In the genomic region with DNA sequence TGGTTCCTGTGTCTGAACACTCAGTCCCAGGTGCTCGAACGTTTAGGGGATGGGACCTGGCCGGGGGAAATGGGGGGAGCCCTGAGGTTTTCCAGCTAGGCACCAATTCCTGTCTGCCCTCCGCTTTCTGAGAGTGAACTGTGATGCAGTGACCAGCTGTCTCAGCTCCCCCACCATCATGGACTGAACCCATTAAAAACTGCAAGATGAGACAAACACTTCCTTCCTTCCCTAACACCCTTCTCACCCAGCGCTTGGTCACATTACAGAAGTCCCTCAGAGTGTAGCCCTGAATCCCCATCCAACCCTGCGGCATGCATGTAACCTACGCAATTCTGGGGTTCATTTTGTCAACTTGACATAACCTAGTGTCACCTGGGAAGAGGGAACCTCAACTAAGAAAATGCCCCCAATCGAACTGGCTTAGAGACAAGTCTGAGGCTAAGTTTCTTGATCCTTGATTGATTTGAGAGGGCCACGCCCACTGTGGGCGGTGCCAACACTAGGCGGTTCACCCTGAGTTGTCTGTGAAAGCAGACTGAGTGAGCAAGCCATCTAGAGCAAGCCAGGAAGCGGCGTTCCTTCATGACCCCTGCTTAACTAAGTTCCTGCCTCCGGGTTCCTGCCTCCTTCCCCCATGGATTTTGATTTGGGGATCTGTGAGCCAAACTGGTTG, we compare ENCODE assay signal across 9 mouse cellular contexts. TPM values are rescaled to one million over a fixed set of nuclear protein-coding genes. Genes with fewer than 3 reads are reported as not detected.
DNase-seq lines count a peak whose midpoint lies in the region; ATAC-seq lines count a peak whose summit lies in the region.
"Had no signal": no experiment of that assay in that cellular context is flagged by ENCODE, and none has a peak within 500 bp of the region (broad histone marks: within the 10 kb centered on the region; RNA-seq: fewer than 3 reads in every experiment).

No protein-coding gene starts in this region.

- no peak overlapping the region for H3K4me3 ChIP-seq in hindbrain, embryonic 12.5 days

- no peak overlapping the region for H3K4me2 ChIP-seq in hindbrain, embryonic 12.5 days (replicated peaks)

- no peaks in the 10 kb centered on the region for H3K36me3 ChIP-seq in hindbrain, embryonic 12.5 days
- peaks cover 2% of the 10 kb centered on the region; the same call in 1 of the 2 replicates for H3K36me3 ChIP-seq in splenic B cell, adult 2 months (ENCODE audit: control insufficient read depth, insufficient read depth, low read length, poor library complexity, severe bottlenecking)
- H3K36me3 ChIP-seq: G1E had no signal

- peaks cover 95% of the 10 kb centered on the region for H3K4me1 ChIP-seq in hindbrain, embryonic 12.5 days

- no peak for ATAC-seq in hindbrain, embryonic 12.5 days (ENCODE audit: low FRiP score)

- no peak overlapping the region for H3K9ac ChIP-seq in hindbrain, embryonic 12.5 days

- 58% methylated on average over 14 of the region's 14 CpGs for WGBS in hindbrain, embryonic 12.5 days

- H3K27ac ChIP-seq in hindbrain, embryonic 12.5 days, result peak overlapping the region; percentile 60

- DNase-seq in embryo, embryonic 10 days (ENCODE audit: low spot score), result peak; percentile 71
- DNase-seq in embryo, embryonic 9.5 days (ENCODE audit: extremely low spot score), result no peak
- peak; percentile 6 for DNase-seq in c-Kit-negative CD71-positive TER-119-positive erythroid progenitor cells, embryonic 14.5 days (ENCODE audit: low read depth, low spot score)
- peak; percentile 42 for DNase-seq in lung, postnatal 14 days
- peak; percentile 60 for DNase-seq in splenic B cell, adult 2 months (ENCODE audit: low read depth, low spot score)
- no peak for DNase-seq in frontal cortex, adult 2 months (ENCODE audit: extremely low spot score in 1 of 2, low spot score in 1 of 2)
- no peak for DNase-seq in frontal cortex, postnatal 25 days (ENCODE audit: low spot score in 2 of 2)

- no peaks in the 10 kb centered on the region for H3K9me3 ChIP-seq in hindbrain, embryonic 12.5 days (replicated peaks)

- H3K27me3 ChIP-seq in hindbrain, embryonic 12.5 days, result no peaks in the 10 kb centered on the region
- no peaks in the 10 kb centered on the region for H3K27me3 ChIP-seq in splenic B cell, adult 2 months (ENCODE audit: control insufficient read depth, insufficient read depth, low read length, poor library complexity, severe bottlenecking)

RNA-seq across cellular contexts. Expression of gene Ncor2, which starts 41.9 kb away (rescaled TPM):
- 30.2 and 31.0 TPM in 2 replicates for polyA plus RNA-seq in hindbrain, embryonic 12.5 days (2016; fragmentation: Nextera tagmentation; extraction: Ambion mirVana)
- 115 and 145 TPM in 2 replicates for polyA plus RNA-seq in frontal cortex, adult 2 months (2012; rRNA removed)

Comparison
In these comparisons a context has a peak if more than half of its experiments do, and no peak if none do; other contexts are left out.
1. DNase-seq: peak in embryo, embryonic 10 days (single experiment), c-Kit-negative CD71-positive TER-119-positive erythroid progenitor cells, embryonic 14.5 days (single experiment), lung, postnatal 14 days (single experiment) and splenic B cell, adult 2 months (single experiment); none in embryo, embryonic 9.5 days (single experiment), frontal cortex, adult 2 months (0 of 2) and frontal cortex, postnatal 25 days (0 of 2).